Mouse (Mus musculus) thymus, adult 2 months (tissue): ENCODE results near the gene Chst1.

Experiments
- CTCF ChIP-seq: fragments of 200-500 bp; IDR thresholded peaks from 2 replicates; pipeline ENCODE4 v1.5.1; 2012; ENCODE audit warnings: mild to moderate bottlenecking, control low read depth, low read length, moderate library complexity, borderline replicate concordance; ENCODE audit not compliant: control insufficient read depth, poor library complexity, insufficient read depth; ENCODE audit errors: extremely low read depth
- POLR2A ChIP-seq: fragments of 200-500 bp; IDR thresholded peaks from 2 replicates; pipeline ENCODE4 v1.6.1; 2012; ENCODE audit warnings: mild to moderate bottlenecking, low read length, control low read depth, moderate library complexity; ENCODE audit not compliant: control insufficient read depth, poor library complexity, insufficient read depth; ENCODE audit errors: extremely low read depth

DNA sequence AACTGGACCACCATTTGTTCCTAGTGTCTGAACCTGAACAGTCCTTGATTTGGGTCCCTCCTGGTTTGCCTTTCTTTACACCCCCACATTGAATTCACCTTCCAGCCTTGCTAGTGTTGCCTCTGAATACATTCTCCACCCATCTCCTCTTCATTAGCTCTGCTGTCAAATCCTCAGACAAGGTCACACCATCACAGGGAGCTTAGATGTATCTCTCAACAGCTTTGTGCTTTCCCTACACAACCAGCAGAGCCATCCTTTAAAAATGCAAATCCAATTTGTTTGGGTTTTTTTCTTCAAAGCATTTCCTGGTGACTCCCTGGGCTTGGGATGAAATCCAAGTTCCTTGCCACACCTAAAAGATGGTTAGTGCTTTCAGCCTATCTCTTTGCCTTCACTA is 45.0 kb upstream of the Chst1 start:
- TF ChIP-seq CTCF (no peak), POLR2A (no peak)
